Mouse (Mus musculus): ENCODE results near the gene Plekha6.

Plekha6 gene

GRCm38 (mm10) chr1:133146014-133147009 is 17.7 kb upstream of the Plekha6 start:
- no peak for DNase-seq (ENCODE audit: low spot score)

GRCm38 (mm10) chr1:133147324-133147723 is 16.7 kb upstream of the Plekha6 start:
- DNase-seq (ENCODE audit: low spot score), result no peak

GRCm38 (mm10) chr1:133148122-133148521 is 15.9 kb upstream of the Plekha6 start:
- DNase-seq (ENCODE audit: low spot score), result no peak

GRCm38 (mm10) chr1:133150556-133150955 is 13.5 kb upstream of the Plekha6 start:
- DNase-seq (ENCODE audit: low spot score), result no peak

GRCm38 (mm10) chr1:133152213-133152612 is 11.8 kb upstream of the Plekha6 start:
- no peak for DNase-seq (ENCODE audit: low spot score)

- no peak for DNase-seq (ENCODE audit: low spot score)
These were observed 8.7 kb upstream of the Plekha6 start for GRCm38 (mm10) chr1:133155270-133155669.

GRCm38 (mm10) chr1:133159128-133159564 is 4.9 kb upstream of the Plekha6 start:
- DNase-seq (ENCODE audit: low spot score), result no peak

GRCm38 (mm10) chr1:133161559-133161958 is 2.5 kb upstream of the Plekha6 start:
- no peak for DNase-seq (ENCODE audit: low spot score)

GRCm38 (mm10) chr1:133162046-133162445 is 2.0 kb upstream of the Plekha6 start:
- no peak for DNase-seq (ENCODE audit: low spot score)

GRCm38 (mm10) chr1:133162981-133163380 is 1.0 kb upstream of the Plekha6 start:
- no peak for DNase-seq (ENCODE audit: low spot score)

GRCm38 (mm10) chr1:133164591-133165011 is 591 bp downstream of the Plekha6 start:
- no peak for DNase-seq (ENCODE audit: low spot score)

- DNase-seq (ENCODE audit: low spot score), result no peak
These were observed 1.1 kb downstream of the Plekha6 start for GRCm38 (mm10) chr1:133165111-133165510.

- no peak for DNase-seq (ENCODE audit: low spot score)
These were observed 4.5 kb downstream of the Plekha6 start for GRCm38 (mm10) chr1:133168318-133169060.

- DNase-seq (ENCODE audit: low spot score), result no peak
These were observed 6.2 kb downstream of the Plekha6 start for GRCm38 (mm10) chr1:133170196-133170595.

- no peak for DNase-seq (ENCODE audit: low spot score)
These were observed 7.3 kb downstream of the Plekha6 start for GRCm38 (mm10) chr1:133171357-133171756.

GRCm38 (mm10) chr1:133175150-133175549 is 11.1 kb downstream of the Plekha6 start:
- DNase-seq (ENCODE audit: low spot score), result no peak

- DNase-seq (ENCODE audit: low spot score), result no peak
These were observed 13.6 kb downstream of the Plekha6 start for GRCm38 (mm10) chr1:133177480-133178172.

- DNase-seq (ENCODE audit: low spot score), result no peak
These were observed 14.9 kb downstream of the Plekha6 start for GRCm38 (mm10) chr1:133178732-133179440.

GRCm38 (mm10) chr1:133181072-133182015 is 17.3 kb downstream of the Plekha6 start:
- DNase-seq (ENCODE audit: low spot score), result no peak

- DNase-seq (ENCODE audit: low spot score), result no peak
These were observed 18.2 kb downstream of the Plekha6 start for GRCm38 (mm10) chr1:133182016-133182705.
